In the genomic region with DNA sequence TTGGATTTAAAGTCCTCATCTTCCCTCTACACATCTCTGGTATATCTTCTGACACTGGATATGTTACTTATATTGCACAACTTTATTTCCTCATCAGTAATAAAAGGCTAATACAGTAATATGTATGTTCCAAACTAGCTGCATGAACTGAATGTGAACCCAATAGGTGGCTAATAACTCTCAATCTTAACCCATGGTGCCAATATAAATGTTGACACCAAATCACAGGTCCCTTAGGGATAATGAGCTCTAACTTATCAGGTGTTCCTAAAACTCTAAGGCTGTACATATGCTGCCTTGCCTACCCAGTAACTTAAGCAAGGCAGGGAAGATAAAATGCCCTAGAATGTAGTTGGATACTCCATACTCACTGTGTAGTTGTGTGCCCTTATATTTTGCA, we compare ENCODE assay signal across 18 mouse cellular contexts.
"Had no signal": no experiment of that assay in that cellular context is flagged by ENCODE, and none has a peak within 500 bp of the region (broad histone marks: within the 10 kb centered on the region; RNA-seq: fewer than 3 reads in every experiment).

No protein-coding gene starts in this region.

- DNase-seq: cerebellum, adult 2 months; cerebellum, adult 8-10 months; cerebellum, adult 9-10 months; cerebellum, adult 9-11 months; cerebellum, postnatal 10 days; cerebellum, postnatal 14 days; cerebellum, postnatal 25 days; cerebellum, postnatal 36 days; embryo, embryonic 11 days; forebrain, postnatal 0 days; gastrocnemius, adult 2 months; gastrocnemius, postnatal 10 days; gastrocnemius, postnatal 14 days; gastrocnemius, postnatal 25 days; gastrocnemius, postnatal 36 days; heart, adult 11 months; heart, adult 18-20 months; heart, adult 2 months had no signal
